Mouse (Mus musculus): ENCODE data around the gene Gm6034.
"Not testable (repeated sequence)": the region's sequence is repeated elsewhere in the genome, so short reads cannot be mapped to it uniquely, and the experiment has no call there.

DNA sequence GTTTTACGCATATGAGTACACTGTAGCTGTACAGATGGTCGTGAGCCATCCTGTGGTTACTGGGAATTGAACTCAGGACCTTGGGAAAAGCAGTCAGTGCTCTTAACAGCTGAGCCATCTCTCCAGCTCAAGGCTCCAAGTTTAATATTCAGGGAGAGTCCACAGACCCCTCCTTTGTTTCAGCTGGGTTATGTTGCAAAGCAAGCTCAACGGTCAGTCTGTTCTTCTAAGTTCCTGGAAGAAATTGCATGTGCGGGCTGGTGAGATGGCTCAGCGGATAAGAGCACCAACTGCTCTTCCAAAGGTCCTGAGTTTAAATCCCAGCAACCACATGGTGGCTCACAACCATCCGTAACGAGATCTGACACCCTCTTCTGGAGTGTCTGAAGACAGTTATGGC lies 38.4 kb upstream of the Gm6034 start:
- not testable (repeated sequence) for TF ChIP-seq CTCF (IDR thresholded peaks at IDR 0.05; ENCODE audit: borderline replicate concordance, extremely low read depth, insufficient read depth, insufficient read length); POLR2A (IDR thresholded peaks at IDR 0.05; ENCODE audit: borderline replicate concordance, extremely low read depth, insufficient read depth, insufficient read length, poor library complexity, severe bottlenecking)

Data from brain, embryonic 14.5 days (tissue).